Mouse (Mus musculus) 416B (cell line): ENCODE data around the gene Akirin1.

Experiments
- DNase-seq: peaks from one replicate; pipeline ENCODE4 v3.0.0; 2011; ENCODE audit warnings: low read depth

Akirin1 gene

DNA sequence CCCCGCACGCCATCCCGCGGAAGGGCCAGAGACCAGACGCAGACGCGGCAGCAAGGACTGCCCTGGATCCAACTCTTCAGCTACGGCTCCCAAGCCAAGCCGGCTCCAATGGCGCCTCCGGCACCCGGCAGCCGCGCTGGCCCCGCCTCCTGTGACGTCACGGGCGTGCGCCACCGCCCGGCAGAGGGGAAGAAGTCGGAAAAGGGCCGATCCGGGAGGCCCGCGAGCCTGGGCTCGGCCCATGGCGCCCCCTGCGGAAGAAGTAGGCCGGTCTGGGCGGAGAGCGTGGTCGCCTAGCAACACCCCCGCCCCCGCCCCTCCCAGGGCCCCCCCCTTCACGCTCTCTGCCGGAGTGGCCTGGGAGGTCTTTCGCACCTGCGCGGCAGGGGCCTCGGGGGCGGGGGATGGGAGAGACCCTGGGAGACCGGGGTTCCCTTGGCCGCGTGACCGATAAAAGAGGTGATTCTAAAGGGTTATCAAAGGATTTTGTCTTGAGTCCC, at the start of gene Akirin1:
Akirin1 (minus strand) TSS at position 194 of the 500 bp plus-strand sequence.
- DNase-seq = peak; percentile 94

DNA sequence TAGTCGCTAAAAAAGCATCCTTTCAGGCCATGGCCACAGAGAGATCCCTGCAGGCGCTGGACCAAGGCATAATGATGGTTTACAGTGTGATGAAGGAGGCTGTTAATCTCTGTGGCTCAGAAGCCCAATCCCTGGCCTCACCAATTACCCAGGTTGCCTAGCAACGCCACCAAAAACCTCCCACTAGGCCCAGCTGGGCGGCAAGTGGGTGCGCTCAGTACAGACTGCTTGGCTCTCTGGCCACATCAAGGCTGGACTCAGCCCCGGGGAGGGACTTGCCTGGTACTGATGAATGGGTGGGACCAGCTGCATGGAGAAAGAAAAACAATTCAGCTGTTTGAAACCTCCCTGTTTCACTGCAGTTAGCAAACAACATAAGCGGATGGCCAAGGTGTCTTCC, 47.7 kb upstream of the Akirin1 start:
- no peak for DNase-seq

DNA sequence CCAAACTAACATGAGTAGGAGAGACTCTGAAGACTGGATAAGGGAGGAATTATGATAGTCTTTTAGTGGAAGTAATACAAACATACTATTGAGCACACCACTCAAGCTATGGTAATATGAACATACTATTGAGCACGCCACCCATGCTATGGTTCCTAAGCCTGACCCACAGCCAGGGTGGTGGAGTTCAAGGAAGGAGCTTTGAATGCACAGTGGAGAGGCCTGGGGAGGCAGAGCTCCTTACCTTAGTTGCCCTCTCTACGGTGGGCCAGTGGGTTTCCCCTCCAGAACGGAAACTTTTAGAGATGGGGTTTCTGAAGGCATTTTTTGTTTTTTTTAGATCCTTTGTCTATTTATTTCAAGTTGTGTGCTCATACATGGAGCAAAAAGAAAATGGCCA, 47.3 kb upstream of the Akirin1 start:
- no peak for DNase-seq

DNA sequence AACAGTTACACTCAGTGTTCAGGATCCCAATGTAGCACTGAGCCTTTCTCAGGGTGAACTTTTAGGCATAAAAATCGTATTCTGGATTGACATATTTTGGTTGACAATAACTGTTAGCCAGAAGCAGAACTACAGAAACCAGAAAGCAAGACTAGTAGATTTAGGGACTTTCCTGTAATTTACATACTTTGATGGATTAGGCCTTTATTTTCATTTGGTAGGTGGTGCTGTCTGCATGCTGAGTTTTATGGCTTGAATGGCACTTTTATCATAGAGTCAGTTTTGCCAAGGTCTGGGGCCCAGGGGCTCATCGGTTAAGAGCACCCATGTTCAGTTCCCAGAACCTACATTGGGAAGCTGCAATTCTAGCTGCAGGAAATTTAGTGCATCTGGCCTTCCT, 44.9 kb upstream of the Akirin1 start:
- DNase-seq = no peak

DNA sequence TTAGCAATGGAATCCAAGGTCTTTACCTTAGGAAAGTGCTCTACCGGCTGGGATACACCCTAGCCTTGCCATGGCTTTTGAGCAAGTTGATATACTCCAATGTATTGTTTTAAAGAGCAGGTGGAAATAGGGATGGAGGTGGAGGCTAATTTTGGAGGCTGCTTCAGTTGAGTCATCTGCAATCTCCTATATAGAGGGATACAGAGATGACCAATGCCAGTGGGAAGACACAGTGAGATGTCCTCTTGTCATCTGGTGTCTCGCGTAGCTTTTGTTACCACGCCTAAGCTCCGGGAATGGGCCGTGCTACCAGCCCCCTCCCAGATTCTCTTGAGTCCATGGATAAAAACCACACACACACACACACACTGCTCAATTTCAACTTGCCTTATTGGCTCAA, 43.0 kb upstream of the Akirin1 start:
- no peak for DNase-seq

DNA sequence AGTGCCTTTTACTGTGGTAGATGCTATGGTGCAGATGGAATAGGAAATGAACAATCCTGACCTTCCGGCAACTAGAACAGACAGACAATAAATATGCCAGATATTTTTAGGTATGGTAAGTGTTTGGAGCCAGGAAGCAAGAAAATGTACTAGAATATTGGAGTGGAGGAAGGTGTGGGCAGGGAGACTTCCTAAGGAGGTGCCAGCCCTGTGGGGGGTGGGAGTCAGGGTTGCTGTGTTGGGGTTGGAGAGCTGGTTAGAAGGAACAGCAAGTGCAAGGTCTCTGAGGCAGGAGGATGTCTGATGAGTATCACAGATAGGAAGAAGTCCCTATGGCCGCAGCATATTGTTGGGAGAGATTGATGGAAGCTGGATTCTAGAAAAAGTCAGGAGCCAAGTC, 42.5 kb upstream of the Akirin1 start:
- DNase-seq = no peak

DNA sequence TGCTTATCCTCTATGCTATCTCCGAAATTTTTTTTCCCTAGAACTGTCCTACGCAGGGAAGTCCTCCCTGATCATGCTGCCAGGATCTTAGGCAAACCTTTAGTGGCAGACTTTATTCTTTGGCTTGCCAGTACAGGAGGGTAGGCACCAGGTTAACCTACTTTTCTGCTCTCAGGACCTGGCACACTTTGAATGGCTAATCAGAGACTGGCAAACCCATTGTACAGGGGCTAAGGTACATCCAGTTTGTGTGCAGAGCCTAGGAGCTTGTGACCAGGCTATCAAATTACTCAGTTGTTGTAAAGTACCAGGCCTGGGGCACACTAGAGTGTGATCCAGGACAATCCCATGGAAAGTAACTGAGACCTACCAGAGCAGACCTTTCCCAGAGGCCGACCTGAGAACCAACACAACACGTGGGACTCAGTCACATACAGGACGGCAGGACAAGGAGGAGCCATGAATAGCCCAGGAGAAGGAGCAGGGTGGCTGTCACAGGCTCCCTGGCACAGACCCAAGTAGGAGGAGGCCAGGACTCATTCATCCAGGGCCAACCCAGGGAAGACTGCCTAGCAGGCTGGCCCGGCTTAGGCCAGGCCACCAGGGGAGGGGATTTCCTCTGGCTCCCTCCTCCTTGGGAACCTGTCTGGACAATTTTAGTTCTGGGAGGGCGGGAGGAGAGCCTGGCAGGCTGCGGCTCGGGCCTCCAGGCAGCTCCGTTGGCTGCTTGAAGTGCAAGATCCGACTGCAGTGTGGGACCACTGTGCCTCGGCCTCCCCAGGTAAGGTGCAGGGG, 37.2 kb upstream of the Akirin1 start, which contains the start of gene Rhbdl2:
Rhbdl2 (plus strand) TSS at position 684 of the 795 bp plus-strand sequence.
- DNase-seq = no peak

DNA sequence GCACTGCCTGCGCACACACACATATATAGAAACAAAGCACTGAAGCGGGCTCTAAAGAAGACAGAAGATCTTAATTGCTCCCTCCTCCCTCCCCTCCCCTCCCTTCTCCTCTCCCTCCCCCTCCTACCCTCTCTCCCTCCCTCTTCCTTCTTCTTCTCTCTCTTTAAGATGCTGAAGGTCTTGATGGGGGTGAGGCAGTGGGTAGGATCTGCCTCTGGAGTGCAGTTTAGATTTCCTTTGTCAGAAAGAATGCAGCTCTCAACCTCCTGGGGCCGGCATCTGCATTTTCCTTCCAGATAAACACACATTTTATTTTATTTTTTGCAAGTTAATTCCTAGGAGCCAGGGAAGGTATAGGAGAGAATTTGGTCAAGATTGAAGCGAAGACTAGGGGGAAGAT, 18.1 kb upstream of the Akirin1 start:
- no peak for DNase-seq

DNA sequence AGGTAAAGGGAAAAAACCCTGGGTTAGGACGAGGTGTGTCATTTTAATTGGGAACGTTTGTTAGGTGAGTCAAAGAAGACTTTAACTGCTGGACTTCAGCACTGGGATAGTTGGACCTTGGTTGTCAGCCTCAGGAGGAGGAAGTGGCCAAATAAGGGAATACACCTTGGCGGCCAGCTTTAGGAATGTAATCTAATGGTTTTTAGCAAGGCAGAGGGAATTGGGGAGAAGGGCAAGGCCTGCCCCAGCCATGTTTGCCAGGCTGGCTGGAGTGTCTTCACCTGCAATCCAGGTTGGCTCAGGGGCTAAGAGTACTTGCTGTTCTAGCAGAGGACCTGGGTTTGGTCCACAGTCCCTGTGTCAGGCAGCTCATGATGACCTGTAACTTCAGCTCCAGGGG, 17.7 kb upstream of the Akirin1 start:
- DNase-seq = no peak

DNA sequence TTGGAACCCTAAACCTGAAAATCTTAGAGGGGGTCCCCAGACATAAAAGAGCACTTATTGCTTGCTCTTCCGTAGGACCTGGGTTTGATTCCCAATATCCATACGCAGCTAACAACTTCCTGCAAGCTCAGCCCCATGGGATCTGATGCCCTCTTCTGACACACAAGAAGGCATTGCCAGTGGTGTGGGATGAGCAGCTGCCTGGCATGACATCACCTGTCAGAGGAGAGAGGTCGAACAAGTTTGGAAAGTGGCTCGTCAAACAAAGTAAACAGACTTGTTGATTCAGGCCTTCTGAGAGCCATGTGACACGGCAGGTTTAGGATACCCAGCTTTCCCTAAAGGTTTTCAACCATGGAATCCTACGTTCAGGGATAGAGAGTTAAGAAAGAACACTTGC, 14.9 kb upstream of the Akirin1 start:
- DNase-seq = no peak

DNA sequence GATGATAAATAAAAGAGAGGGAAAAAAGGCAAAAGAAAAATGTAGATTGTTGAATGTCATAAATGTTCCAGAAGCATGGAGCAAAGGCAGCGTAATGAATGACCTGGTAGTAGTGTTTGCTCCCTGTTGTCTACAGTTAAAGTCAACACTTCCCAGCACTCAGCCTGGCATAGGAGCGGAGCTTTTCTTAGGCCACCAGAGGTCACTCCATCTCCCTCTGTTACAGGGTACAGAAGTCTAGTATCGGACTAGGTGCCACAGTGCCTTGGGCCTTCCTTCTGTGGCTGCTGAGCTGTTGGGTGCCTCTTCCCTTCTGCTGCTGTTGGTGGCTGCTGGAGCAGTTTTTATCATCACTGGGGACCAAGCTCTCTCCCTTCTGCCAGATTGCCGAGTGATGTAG, 8.2 kb upstream of the Akirin1 start:
- DNase-seq = peak; percentile 46

DNA sequence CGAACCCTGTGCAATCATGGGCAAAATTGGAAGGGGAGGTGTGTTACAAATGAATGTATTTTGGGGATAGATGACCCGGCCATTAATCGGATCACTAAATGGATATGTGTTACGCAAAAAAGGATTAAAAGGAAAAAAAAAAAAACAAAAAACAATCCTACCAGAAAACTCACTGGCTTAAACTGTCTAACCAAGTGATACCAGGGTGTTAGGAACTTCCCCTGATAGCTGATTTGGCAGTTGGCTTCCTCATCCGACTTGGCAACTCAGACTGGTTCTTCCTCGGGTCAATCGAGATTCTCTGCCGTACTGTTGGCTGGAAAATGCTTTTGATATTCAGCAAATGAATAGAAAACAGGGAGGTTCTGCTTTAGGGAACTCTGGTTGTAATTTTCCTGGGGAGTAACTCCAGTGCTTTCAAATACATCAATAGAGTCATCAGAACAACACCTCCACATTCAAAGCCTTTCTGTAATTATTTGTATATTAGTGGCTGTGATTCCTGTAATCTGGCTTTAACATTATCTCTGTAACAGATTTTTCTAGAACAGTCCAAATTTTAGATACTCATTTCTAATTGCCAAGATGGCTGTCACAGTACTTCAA, 665 bp upstream of the Akirin1 start:
- peak; percentile 74 for DNase-seq

DNA sequence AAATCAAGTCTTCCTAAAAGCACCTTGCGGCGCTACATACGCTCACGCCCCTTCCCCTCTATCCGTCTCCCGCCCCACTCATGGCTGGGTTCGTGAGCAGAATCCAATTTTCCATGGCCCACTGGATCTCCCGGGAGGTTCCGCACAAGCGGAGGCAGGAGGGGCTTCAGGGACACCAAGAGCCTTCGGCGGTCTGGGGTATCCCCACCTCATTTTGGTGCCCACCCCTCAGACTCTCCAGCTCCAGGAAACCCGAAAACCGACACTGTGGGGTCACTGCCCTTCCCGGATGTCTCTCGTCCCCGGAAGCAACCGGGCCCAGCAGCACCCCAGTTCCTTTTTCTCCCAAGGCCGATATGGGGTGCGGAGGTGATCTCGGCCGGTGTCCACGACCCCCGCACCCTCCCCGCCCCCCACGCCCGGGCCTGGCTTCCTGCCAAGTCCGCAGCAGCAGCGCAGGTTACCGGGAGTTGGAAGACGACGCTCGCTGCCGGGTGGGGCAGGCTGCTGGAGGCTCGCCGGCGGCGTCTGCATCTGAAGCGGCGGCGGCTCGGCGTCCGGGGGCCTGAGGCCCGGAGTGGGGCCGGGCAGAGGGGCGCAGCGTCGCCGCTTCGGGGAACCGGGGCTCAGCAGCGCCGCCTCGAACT, 538 bp downstream of the Akirin1 start:
- no peak for DNase-seq

DNA sequence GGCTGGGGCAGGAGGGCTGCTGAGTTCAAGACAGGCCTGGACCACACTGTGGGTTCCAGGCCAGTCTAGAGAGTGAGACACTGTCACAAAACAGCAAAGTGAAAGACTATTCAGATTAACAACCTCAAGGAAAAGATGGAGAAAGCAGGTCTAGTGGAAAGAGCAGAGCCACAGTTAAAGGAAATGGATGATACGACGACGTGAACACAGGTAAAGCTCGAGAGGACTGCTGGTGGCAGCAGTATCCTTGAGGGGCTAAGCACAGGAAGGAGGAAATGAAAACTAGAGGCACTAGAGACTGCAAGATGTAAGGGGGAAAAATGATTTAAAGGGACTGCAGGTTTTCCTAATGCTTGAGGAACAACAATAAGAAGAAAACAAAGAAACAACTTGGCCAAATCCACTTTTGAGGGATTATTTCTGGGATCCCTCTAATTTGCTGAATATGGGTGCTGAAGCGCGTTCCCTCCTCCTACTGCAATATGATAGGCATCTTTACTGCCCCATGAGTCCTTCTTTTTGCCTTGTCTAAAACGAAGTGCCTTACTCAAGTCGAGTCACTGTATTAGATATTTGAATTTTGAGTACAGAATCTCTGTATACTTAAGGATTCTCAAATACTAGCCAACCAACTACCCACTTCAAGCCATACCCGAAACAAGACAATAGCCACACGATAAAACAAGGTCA, 1.3 kb downstream of the Akirin1 start:
- DNase-seq = peak; percentile 42

DNA sequence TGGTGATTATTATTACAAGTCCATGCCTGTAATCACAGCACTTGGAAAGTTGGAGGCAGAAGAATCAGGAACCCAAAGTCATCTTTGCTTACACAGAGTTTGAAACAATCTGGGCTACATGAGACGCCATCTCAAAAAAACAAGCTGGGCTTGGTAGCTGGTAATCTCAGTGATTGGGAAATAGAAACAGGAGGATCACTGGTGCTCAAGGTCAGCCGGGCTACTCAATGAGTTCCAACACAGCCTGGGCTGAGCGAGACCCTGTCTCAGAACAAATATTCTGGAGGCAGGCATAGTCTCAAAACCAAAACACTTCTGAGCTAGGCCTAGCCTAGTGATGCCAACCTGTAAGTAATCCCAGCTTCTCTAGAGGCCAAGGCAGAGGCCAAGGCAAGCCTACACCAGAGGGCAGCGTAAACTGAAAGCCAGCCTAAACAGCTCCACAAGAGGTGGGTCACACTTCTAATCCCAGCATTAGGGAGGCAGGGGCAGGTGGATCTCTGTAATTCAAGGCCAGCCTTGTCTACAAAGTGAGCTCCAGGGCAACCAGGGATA, 4.8 kb downstream of the Akirin1 start:
- no peak for DNase-seq

DNA sequence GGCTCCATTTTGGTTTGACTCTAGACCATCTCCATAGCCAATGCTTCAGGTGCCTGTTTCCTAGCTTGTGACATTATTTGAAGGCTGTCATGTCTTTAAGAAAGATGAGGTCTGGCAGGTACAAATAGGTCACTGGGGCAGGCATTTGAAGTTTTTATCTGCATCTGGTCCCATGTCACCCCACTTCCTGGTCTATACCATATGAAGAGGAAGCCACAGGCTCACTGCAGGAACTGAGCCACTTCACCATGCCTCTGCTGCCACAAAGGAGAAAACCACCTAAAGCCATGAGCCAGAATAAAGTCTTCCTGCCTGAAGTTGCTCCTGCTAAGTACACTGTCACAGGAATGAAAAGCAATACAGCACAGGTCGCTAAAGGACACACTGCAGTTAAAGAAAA, 7.3 kb downstream of the Akirin1 start:
- peak; percentile 78 for DNase-seq

DNA sequence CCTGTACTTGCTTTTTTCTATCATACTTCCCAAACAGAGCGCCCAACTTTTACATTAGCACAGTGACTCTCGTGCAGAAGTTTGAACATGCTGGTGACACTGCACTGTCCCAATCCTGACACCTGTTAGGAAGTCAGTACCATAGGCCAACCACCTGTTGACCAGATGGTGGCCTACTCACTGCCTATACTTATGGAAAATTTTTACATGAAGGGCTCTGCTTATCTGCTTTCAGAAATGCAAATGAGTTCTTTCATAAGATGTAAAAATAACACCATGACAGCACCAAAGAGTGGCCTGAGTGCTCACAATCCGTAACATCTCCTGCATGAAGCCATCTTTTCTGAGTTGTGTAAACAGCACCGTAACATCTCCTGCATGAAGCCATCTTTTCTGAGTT, 11.4 kb downstream of the Akirin1 start:
- no peak for DNase-seq

DNA sequence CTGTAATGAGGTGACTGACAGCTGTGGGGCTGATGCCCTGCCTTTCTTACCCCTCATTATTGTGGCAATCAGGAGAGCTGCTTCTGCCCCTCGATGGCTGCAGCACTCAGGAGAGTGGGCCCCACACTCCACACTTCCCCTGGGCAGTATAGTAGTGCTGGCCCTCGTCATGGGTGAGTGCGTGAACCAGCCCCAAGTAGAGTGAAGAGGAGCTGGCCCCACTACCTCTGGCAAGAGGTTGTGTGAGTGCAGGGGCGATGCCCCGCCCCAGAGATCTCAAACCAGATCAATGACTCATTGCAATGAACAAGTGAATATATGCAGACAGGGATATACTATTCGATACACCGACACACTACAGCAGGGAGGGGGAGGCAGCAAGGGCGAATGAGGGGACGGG, 16.6 kb downstream of the Akirin1 start:
- no peak for DNase-seq

DNA sequence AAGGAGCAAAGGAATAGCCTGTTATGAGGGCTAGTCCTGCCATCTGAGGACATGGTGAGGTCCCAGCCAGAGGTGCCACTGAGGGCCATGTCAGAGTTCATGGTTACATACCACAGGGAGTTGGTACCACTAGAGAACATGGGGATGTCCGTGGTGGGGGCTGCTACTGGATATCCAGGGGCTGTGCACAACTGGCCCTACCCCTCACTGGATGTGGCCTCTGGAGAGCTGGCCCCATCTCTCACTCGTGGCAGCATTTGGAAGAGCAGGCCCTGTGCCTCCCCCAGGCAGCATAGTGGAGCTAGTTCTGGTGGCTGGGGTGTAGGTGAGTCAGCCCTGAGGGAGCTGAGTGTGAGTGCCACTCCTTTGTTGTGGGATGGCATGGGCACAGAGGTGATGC, 17.2 kb downstream of the Akirin1 start:
- no peak for DNase-seq

DNA sequence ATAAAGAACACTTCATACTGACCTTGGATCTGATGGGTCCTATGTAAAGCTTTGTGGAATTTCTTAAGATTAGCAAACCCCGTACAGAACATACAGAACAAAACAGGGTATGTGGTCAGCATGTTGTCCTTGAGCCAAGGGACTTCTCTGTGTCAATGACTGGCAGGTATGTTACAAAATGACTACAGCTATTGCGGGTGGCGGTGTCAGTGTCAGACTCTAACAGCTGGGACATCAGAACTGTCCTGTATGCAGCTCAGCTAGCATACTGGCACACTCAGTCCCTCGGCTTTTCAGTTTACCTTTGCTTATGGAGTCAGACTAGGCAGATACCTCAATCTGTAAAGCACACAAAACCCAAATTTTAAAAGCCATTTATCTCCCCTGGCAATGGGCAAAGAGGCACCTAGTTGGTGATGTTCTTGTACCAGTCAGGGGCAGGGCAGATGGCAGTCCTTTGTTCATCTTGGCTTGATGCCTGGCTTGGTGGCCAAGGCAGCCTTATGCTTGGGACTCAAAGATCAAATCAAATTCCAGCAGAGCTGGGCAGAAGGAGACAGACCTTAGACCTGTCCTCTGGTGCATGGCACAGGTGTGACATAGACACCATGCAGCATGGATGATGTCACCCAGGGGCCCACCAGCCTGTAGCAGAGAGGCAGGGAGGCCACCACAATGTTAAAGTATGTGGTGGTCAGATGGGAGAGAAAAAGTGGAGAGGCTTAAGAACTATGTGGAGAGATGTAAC, 17.8 kb downstream of the Akirin1 start:
- DNase-seq = peak; percentile 24

DNA sequence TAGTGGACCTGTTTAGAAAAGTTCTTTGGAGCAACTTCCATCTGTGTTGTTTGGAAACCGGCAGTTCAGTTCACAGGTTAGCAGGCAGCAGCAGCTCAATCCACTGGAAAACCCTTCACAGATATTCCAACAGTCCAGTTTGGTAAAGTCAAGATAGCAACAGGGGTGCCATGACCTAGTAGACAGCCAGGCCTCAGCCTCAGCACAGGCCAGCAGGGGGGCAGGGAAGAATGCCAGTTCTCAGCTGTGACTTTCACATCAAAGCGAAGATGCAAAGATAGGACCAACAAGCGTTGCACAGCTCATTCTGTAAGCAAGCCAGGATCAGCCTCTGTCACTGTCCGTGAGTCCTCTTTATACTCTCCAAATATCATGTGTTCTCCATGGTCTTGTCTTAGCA, 28.4 kb downstream of the Akirin1 start:
- DNase-seq = no peak

DNA sequence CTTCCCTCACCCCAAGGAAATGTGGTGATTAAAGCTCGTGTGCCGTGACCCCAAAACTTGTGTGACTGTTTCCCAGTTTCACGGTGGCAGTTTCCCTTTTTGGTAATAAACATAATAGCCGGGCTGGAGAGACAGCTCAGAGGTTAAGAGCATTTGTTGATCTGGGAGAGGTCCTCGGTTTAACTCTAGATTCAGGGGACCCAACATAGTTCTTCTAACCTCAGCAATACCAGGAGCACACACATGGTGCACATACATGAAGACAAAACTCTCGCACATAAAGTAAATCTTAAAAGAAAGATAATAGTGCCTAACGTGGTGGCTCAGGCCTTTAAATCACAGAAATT, 31.7 kb downstream of the Akirin1 start:
- DNase-seq = no peak
